Mouse (Mus musculus): ENCODE measurements around the gene Dbndd2.

The Dbndd2 gene

DNA sequence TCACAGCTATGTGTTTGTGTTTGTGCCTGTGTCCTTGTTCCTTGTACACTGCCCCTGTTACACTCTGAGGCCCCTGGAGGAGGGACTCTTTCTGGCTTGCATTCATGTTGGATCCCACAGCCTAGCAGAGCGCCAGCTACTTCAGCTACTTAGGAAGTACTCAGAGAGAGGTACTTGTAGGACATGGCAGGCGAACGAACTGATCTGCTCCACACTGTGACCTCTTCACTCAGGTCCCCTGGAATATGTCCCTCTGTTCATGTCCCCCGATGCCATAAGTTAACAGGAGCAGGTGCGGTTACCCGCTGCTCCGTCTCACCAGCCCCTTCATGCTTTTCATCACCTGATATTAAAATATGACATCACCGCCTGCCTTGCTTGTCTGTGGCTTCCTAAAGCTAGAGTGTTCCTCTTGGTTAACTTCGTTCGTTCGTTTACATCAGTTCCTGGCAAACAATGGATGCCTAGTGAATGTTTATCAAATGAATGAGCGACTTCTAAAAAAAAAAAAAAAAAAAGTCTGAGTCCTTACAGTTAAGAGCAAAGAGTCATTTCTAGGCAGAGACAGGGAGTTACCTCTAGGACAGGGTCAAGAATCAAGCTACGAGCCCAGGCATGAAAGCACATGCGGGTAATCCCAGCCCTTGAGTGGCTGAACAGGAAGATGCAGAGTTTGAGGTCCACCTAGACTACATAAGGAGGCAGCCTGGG is 32.7 kb upstream of the Dbndd2 start:
- DNase-seq (ENCODE audit: inconsistent age in 2 of 2, low spot score in 1 of 2), result no peak

DNA sequence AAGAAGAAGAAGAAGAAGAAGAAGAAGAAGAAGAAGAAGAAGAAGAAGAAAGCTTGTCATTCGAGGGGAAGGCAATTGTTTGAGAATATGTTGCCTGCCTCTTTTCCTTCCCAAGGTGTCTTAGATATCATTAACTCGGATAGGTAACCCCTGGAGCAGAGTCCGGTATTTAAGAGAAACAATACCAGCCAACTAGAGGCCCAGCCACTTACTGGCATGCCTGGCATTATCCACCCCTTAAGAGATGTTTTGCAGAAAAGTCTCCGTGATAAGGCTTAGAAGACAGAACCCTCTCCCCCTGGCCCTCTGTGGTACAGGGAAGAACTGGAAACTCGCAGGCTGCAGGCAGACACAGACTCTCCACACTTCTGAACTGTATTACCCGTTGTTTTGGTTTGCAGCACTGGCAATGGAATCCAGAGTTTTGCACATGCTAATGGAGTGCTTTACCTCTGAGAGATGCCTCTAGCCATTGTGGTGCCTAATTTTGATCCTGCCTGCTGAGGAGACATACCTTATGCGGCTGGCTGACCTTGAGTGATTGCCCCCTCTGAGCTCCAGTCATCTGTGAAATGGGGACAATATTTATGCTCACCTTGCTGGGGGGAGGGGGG is 31.9 kb upstream of the Dbndd2 start:
- no peak for DNase-seq (ENCODE audit: inconsistent age in 2 of 2, low spot score in 1 of 2)

DNA sequence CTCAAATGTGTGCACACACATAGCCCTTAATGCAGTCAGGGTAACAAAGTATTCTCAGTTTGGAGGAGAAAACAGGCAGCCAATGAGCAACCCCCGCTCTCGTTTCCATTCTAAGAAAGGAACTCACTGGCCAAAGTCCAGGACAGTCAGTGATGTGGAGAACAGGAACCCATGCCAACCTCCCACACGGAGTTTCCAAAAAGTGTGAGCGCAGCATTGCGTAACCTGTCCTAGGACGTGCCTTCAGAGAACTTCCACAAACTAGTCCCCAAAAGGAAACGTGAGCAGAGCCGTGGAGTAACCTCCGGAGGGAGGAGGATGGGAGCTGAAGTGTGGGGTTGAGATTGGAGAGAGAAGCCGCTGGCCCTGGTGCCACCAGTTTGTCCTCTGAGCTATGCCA is 31.1 kb upstream of the Dbndd2 start:
- peak; percentile 75 to 90 for DNase-seq (ENCODE audit: inconsistent age in 2 of 2, low spot score in 1 of 2)

DNA sequence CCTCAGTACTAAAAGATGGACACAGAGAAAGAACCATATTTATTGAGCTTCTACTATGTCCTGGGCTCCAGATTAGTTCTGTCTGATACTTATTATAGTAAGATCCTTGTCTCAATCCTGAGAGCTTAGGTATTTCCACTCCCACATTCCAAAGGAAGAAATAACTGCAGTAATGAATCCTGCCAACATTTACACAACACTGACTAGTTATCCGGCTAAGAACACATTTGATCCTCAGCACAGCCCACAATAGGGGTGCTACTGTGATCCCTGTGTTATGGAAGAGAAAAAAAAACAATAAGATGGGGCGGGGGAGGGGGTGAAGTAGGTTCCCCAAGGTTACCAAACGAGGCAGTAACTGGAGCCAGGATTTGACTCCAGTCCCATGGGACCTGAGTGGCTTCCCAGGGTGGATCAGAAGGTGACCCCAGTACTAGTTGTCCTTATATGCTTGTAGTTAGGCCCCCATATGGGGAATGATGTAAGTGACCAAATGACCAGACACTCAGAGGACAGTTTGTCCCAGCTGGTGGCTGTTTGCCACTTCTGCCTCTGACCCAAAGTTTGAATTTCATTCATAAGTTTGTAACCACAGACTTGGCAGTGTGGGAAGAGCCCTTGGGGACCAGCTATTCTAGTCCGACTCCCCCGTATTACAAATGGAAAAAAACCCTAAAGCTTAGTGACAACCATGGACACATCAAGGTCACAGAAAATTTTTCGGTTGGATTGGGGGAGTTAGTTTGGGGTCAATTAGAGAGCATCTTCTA is 30.3 kb upstream of the Dbndd2 start:
- peak; percentile 76 to 81 for DNase-seq (ENCODE audit: inconsistent age in 2 of 2, low spot score in 1 of 2)

DNA sequence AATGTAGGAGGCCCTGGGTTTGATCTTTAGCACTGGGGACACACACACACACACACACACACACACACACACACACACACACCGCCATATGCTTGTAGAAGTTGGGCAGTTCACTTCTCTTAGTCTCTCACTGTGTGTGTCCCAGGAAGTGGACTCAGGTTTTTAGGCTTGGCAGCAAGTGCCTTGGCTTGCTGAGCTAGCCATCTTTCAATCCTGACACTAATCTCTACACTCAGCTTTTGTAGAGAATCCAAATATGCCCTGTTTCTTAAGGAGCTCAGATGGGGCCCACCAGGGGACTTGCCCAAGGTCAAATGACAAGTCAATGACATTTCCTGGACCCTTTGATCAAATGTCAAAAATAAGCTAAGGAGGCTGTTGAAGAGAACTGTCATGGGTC is 29.5 kb upstream of the Dbndd2 start:
- peak in 1 of 2 experiments; percentile 70 for DNase-seq (ENCODE audit: inconsistent age in 2 of 2, low spot score in 1 of 2)

DNA sequence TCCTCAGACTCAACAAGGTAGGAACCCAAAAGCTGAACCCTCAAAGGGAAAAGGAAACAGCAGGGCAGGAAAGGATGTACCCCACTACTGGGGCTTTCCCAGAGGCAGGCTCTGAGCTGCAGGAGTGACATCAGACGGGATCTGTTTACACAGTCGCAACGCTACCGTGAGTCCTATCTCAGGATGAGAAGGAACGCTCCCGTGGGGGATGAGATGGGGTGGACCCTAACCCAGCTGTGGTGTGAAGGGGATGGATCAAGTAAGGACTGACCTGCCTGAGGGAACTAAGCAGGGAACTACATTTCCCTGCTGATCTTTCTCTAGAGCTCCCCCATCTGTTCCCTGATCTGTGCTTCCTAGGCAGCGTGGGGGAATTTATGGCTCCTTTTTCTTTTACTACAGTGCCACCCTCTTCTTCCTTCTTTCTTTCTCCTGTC is 29.0 kb upstream of the Dbndd2 start, which contains the start of gene Sys1:
TSS of gene Sys1 (plus strand) at position 101 of the 437 bp plus-strand sequence.
- peak in 1 of 2 experiments; percentile 83 for DNase-seq (ENCODE audit: inconsistent age in 2 of 2, low spot score in 1 of 2)

DNA sequence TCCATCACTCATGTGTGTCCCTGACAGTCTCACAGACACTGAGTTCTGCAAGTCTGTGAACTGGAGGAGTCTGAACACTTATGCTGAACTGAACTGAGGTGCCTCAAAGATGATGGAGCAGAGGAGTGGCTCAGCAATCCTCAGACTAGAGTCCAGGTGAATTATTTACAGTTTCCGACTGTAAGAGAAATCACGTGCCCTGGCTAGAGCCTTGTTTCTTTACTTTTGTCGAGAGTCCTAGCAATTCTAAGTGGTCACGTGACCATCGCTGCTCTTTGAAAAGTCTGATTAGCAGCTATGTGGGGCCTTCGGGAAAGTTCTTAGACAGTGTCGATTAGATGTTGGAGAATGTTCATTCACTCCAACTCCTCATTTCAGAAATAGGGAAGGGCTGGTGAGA is 28.0 kb upstream of the Dbndd2 start:
- DNase-seq (ENCODE audit: inconsistent age in 2 of 2, low spot score in 1 of 2), result peak in 1 of 2 experiments; percentile 58

DNA sequence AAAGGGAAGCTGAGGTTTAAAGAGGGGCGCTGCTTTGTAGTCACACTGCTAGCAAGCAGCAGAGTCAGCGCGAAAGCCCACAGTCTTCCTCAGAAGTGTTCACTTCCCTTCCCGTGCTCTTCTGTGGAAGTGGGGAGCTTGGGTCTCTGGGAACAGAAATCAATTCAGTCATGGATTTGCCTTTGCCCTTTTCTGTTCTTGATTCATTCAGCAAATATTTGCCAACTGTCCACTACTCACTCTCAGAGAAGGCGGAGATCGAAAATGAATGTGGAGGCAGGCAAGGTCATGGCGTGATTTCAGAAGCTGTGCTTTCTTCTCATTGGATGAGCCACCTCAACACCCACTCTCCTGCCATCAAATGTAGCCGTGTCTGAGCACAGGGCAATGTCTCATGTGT is 27.4 kb upstream of the Dbndd2 start:
- DNase-seq (ENCODE audit: inconsistent age in 2 of 2, low spot score in 1 of 2), result peak; percentile 85 to 92

DNA sequence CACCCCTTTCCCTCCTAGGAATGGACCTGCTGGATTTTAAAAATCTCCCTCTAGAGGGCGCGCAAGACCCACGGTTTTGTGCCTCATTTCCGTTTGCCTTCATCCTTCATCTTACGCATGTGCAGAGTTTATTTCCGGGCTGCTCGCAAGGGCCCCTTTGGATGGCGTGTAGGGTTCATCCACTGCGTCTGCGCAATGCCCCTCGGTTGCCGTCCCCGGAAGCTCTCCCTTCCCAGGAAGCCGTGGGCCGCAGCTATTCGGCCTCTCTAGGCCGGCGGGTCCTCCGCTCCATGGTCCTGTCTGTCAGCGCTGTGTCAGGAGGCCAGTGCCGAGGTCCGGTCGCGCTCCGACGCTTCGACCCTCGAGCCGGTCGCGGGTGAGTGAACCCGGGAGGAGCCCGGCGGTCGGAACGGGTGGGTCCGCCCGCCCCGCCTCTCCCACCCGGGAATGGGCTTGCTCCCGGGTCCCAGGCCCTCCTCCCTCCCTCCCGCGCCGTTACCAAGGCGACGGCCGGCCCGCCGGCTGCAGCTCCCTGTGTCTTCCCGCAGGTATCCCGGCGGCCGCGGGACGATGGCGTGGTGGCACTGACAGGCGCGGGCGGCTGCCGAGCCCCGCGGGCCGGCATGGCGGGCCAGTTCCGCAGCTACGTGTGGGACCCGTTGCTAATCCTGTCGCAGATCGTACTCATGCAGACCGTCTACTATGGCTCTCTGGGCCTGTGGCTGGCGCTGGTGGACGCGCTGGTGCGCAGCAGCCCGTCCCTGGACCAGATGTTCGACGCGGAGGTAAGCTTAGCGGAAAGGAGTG is 25.0 kb upstream of the Dbndd2 start, which contains the start of gene Gm20458:
TSS of gene Gm20458 (plus strand) at position 223 of the 807 bp plus-strand sequence.
- peak; percentile 98 to 99 for DNase-seq (ENCODE audit: inconsistent age in 2 of 2, low spot score in 1 of 2)

DNA sequence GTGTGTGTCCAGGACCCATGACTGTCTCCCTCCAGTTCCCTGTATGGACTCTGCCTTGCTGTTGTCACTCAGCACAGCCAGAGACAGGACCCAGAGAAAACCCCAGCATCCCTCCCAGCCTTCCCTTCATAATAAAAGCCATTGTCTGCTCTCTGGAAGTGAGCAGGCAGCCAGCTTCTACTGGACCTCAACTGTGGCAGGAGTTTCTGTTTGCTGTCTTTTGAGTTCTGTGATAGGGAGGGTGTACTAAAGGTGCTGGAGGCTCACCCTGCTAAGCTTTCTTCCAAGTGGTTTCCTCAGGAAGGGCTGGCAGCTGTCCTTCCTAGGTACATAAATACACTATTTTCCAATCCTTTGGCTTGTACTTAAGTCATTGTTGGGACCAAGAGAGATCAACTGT is 20.7 kb upstream of the Dbndd2 start:
- DNase-seq (ENCODE audit: inconsistent age in 2 of 2, low spot score in 1 of 2), result no peak

DNA sequence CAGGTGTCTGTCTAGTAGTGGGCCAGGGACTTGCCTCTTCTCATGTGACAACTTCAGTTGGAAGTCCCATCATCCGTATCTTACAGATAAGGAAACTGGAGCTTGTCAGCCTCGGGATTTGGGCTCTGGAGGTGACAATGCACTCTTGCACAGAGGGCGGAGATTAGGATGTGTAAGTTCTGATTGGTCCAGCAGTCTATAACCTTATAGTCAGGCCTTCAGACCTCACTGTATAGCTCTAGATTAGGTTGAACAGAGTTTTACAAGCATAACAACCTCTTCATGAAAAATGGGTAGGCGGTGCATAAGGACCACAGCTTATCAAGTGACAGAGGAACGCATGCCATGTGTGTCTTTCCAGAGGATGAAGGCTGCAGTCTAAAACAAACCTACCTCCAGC is 19.1 kb upstream of the Dbndd2 start:
- no peak for DNase-seq (ENCODE audit: inconsistent age in 2 of 2, low spot score in 1 of 2)

DNA sequence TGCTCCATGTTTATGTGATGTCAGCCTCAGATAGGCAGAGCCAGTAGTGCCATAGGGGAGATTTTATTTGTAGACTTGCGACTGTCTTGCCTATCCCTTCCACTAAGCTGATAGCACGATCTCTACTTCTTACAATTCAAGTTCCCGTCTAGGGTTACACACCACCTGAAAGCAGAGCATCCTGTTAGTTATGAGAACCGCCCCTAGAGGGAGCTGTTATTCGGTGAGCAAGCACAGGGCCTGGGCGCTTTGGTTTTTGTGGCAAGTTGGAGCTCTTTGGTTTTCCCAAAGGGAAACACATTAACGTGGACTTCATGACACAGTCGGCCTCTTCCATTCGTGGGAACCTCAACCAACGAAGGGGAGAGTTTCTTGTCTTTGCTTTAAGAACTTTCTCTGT is 15.7 kb upstream of the Dbndd2 start:
- DNase-seq (ENCODE audit: inconsistent age in 2 of 2, low spot score in 1 of 2), result peak; percentile 52 to 87

DNA sequence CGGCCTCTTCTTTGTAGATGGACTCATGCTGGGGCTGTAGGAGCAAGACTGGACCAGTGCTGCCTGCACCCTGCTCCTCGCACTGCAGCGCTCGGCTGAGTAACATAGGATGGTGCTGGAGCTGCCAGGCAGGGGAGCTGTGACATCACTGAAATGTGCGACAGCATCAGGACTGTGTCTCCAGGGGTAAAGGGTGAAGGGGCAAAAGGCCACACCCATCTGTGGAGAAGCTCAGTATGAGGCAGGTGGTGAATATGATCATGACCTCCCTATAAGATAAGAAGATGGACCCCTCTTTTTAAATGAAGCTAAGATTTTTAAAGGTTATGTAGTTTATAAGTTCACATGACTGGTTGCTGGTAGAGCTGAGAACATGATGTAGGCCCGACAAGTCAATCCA is 12.3 kb upstream of the Dbndd2 start, which contains the start of gene Trp53tg5:
TSS of gene Trp53tg5 (minus strand) at position 101 of the 400 bp plus-strand sequence.
- DNase-seq (ENCODE audit: inconsistent age in 2 of 2, low spot score in 1 of 2), result no peak

DNA sequence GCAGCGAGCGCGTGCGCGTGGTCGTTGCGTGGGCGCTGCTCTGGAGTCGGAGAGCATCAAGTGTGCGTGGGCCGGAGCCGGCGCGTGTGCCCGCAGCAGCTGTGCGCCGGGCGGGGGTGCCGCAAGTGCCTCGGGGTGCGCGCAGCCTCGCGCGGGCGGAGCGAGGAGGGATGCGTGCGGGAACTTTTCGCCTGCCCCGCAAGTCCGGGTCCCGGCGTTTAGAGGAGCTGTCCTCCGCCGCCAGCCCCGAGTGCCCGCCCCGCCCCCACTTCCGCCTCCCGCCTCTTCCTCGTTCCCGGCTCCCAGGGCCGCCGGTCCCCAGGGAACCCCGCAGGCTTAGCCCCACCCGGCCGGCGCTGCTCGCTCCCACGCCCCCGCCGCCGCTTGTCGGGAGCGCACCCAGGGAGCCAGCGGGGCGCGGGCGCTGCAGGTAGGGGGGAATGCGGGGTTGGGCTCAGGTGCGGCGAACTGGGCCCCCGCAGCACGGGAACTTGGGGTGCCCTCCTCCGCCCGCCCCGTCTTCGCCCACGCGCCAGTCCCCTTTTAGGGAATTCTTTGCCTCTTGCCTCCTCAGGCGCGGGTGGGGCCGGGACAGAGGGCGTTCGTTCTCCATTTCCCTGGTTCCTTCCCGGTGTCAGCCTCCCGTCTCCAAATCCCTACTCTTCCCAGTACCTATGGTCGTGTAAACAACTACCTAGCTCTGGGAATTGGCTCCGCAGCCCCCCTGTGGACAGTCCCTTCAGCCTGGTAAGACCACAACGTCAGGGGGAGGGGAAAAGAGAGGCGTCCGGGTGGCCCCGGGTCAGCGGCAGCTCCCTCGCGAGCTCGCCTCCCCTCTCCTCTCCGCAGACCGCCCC is 580 bp downstream of the Dbndd2 start:
- DNase-seq (ENCODE audit: inconsistent age in 2 of 2, low spot score in 1 of 2), result peak; percentile 54 to 83

DNA sequence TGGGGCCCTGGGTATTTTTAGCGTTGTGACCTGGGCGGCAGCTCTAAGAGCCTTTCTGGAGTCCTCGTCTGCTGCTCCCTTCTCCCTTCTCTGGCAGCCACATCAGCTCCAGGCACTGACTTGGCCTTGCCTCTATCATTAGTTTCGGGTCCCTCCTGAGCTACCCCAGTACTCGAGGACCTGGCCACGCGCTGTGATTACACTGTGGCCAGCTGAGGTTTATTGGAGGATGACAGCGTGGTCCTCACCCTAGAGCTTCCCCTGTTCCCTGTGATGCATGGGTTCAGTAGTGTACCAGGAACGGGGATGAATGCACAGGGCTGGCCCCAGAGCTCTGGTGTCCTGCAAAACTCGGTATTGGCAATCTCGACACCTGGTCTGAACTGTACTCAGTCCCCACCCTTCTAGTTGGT is 1.2 kb downstream of the Dbndd2 start:
- no peak for DNase-seq (ENCODE audit: inconsistent age in 2 of 2, low spot score in 1 of 2)

DNA sequence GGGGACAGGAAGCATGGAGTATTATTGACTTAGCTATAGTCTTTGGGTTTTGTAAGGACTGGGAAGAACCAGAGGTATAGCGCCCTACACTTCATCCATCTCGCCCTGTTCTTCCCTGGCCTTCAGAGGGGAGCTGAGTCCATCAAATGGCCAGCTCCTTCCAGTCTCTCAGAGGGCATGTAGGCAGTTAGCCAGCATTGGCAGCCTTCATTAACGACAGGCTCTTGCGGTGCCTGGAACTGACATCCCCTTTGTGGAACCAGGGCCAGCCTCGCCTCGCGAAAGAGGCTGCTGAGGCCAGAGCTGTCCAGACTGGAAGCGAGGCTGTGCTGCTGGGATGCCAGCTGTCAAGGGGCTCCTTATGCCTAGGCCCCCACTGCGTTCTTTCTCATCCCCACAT is 1.9 kb downstream of the Dbndd2 start:
- no peak for DNase-seq (ENCODE audit: inconsistent age in 2 of 2, low spot score in 1 of 2)

DNA sequence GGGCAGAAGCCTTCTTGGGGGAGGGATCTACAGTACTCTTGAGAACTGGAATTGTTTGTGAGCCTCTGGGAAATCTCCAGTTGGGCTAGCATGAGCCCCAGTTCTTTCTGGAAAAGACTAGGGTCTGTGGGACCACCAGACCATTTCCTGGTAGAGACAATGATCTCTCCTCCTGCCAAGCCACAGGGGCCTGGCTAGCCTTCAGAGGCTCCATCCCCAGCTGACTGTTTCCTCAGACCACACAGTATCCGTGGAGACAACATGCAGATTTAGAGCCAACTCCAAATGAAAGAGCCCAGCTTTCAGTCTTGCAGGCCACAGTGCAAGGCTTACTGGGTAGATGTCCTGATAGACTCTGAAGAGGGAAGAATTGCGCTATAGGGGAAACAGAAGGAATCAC is 8.2 kb downstream of the Dbndd2 start:
- DNase-seq (ENCODE audit: inconsistent age in 2 of 2, low spot score in 1 of 2), result no peak

DNA sequence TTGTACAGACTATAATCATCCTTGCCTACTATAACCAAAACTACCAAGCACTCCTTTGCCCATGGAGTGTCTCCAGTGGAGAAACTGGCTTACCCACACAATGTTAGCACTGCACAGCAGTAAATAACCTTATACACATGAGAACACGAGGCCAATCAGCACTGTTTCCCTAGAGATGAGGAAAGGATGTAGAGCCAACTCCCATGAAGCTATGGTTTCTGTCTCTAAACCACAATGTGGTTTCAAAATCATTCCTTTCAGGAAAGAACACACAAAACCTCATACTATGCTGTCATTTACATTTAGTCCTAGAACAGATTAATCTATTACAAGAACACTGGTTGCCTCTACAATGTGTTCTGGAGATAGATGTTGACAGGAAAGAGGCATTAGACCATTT is 10.4 kb downstream of the Dbndd2 start:
- DNase-seq (ENCODE audit: inconsistent age in 2 of 2, low spot score in 1 of 2), result no peak

DNA sequence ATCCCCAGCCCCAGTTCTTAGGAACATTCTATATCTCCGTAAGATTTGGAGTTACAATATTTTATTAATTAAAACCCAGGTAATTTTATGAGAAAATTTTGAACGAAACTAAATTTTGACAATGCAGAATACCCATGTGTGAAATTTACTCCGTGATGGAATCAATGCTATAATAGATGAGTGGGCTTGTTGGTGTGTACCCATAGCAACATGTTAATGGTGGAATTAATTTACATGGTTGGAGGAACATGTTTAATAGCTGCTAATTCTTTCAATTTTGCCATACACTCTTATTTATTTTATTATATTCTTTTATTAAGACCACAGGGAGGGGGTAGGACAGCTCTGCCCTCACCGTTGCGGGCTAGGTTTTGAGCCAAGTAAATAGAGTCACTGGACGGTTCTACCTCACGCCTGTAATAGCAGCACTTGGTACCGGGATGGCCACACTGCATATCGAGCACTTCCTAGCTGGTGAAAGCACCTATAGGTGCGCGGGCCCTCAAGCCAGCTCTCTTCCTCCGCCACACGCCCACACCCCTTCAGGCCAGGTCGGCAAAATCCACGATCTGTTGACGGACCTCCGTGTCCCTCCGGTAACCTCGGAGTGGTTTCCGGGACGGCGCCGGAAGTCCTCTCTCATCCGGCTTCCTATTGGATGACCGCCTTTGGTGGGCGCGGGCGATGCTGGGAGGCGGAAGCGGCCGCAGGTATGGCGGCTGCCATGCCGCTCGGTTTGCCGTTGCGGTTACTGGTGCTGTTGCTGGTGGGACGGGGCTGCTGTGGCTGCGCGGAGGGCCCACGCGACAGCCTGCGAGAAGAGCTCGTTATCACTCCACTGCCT is 11.2 kb downstream of the Dbndd2 start, which contains the start of gene Pigt:
TSS of gene Pigt (plus strand) at position 674 of the 844 bp plus-strand sequence.
- peak; percentile 91 to 97 for DNase-seq (ENCODE audit: inconsistent age in 2 of 2, low spot score in 1 of 2)

Data from adrenal gland, adult (tissue).